Mouse (Mus musculus): ENCODE measurements at regions not wholly inside any gene's neighbourhood (a gene's known extent, or its start where the extent isn't known, plus 50 kb on each side); places are given as distances from the start of the nearest gene placed in this dataset.

GRCm38 (mm10) chr9:32910641-32911040 is 274.6 kb downstream of the Ets1 start:
- no peak for DNase-seq

GRCm38 (mm10) chr9:32915633-32916032 is 279.6 kb downstream of the Ets1 start:
- DNase-seq, result no peak

GRCm38 (mm10) chr9:32916731-32917130 is 280.7 kb downstream of the Ets1 start:
- DNase-seq, result no peak

GRCm38 (mm10) chr9:32923925-32924324 is 287.9 kb downstream of the Ets1 start:
- no peak for DNase-seq

GRCm38 (mm10) chr9:32924333-32924886 is 288.4 kb downstream of the Ets1 start:
- DNase-seq, result no peak

GRCm38 (mm10) chr9:32925036-32925435 is 289.0 kb downstream of the Ets1 start:
- no peak for DNase-seq

GRCm38 (mm10) chr9:32925720-32926595 is 289.9 kb downstream of the Ets1 start:
- DNase-seq, result no peak

GRCm38 (mm10) chr9:32927656-32928055 is 291.6 kb downstream of the Ets1 start:
- DNase-seq, result no peak

GRCm38 (mm10) chr9:32928289-32929000 is 292.4 kb downstream of the Ets1 start:
- DNase-seq, result no peak

GRCm38 (mm10) chr9:32929331-32929730 is 293.3 kb downstream of the Ets1 start:
- no peak for DNase-seq

GRCm38 (mm10) chr9:32929826-32930225 is 293.8 kb downstream of the Ets1 start:
- DNase-seq, result no peak

GRCm38 (mm10) chr9:32931266-32932005 is 295.4 kb downstream of the Ets1 start:
- DNase-seq, result no peak

- no peak for DNase-seq
Observed at GRCm38 (mm10) chr9:32933237-32934071, 297.4 kb downstream of the Ets1 start.

- DNase-seq, result no peak
Observed at GRCm38 (mm10) chr9:32934436-32934835, 298.4 kb downstream of the Ets1 start.

GRCm38 (mm10) chr9:32936462-32936861 is 300.4 kb downstream of the Ets1 start:
- DNase-seq, result no peak

GRCm38 (mm10) chr9:32937391-32937790 is 301.4 kb downstream of the Ets1 start:
- no peak for DNase-seq

- DNase-seq, result no peak
Observed at GRCm38 (mm10) chr9:32938857-32939256, 302.8 kb downstream of the Ets1 start.

- DNase-seq, result no peak
Observed at GRCm38 (mm10) chr9:32939626-32940025, 303.6 kb downstream of the Ets1 start.

- DNase-seq, result peak; percentile 61
Observed at GRCm38 (mm10) chr9:32940111-32940813, 304.2 kb downstream of the Ets1 start.

GRCm38 (mm10) chr9:32940919-32941767 is 305.1 kb downstream of the Ets1 start:
- DNase-seq, result no peak
